Mouse (Mus musculus) cerebellum, adult 2 months (tissue): ENCODE results near the gene Sorcs2.

ENCODE experiments used
- CTCF ChIP-seq: fragments of 200-500 bp; IDR thresholded peaks from 2 replicates; pipeline ENCODE4 v1.5.1; 2011; ENCODE audit warnings: low read depth, mild to moderate bottlenecking, control low read depth, low read length, moderate library complexity, borderline replicate concordance; ENCODE audit not compliant: insufficient read depth
- POLR2A ChIP-seq: fragments of 200-500 bp; IDR thresholded peaks from 2 replicates; pipeline ENCODE4 v1.6.1; 2011; ENCODE audit warnings: low read length, control low read depth, borderline replicate concordance; ENCODE audit not compliant: insufficient read depth

DNA sequence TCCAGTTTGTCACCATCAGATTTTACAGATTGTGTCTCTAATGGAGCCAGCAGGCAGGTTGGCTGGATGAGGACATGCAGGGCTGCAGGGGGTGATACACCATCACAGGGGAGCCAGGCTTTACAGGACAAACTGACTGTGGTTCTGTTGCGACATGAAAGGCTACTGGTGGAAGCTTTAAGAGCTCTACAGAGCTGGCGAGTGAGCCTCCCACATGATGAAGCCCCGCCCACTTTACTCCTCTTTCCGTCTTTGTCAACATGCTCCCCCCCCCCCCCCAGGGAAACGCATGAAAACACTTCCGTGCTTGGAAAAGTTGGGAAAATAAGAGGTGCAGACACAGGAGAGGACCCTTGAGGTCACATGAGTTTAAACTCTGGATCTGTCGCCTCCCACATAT, 219.7 kb downstream of the Sorcs2 start:
- no peak for TF ChIP-seq CTCF
- TF ChIP-seq POLR2A, result no peak
